Mouse (Mus musculus): ENCODE measurements around the gene Trpm1. TPM values are rescaled to one million over a fixed set of nuclear protein-coding genes. Genes with fewer than 3 reads are reported as not detected.

Trpm1 gene
- polyA plus RNA-seq (2012; ENCODE audit: low replicate concordance): not detected in 2 replicates

GRCm38 (mm10) chr7:64153535-64153934 is at the start of gene Trpm1:
Gene Trpm1 (plus strand): TSS chr7:64153835.

GRCm38 (mm10) chr7:64287414-64288091 is 133.9 kb downstream of the Trpm1 start, which contains the start of gene Mtmr10:
Gene Mtmr10 (plus strand): TSS chr7:64287653.

Other genes starting within 250 kb of the Trpm1 start
- not detected in 2 replicates for gene E030018B13Rik, start 237.0 kb upstream of the Trpm1 start, polyA plus RNA-seq (2012; ENCODE audit: low replicate concordance)
- 64.5 and 160 TPM in 2 replicates for gene Klf13, start 214.9 kb upstream of the Trpm1 start, polyA plus RNA-seq (2012; ENCODE audit: low replicate concordance)
- gene Mtmr10, start 133.8 kb downstream of the Trpm1 start, polyA plus RNA-seq (2012; ENCODE audit: low replicate concordance): 0.37 and 1.7 TPM in 2 replicates
- 0.93 and 2.3 TPM in 2 replicates for gene Fan1, start 220.3 kb downstream of the Trpm1 start, polyA plus RNA-seq (2012; ENCODE audit: low replicate concordance)
- gene Mphosph10, start 238.4 kb downstream of the Trpm1 start, polyA plus RNA-seq (2012; ENCODE audit: low replicate concordance): 1.6 and 5.6 TPM in 2 replicates
- 1.6 and 3.2 TPM in 2 replicates for gene Mcee, start 238.8 kb downstream of the Trpm1 start, polyA plus RNA-seq (2012; ENCODE audit: low replicate concordance)

Measured in leukemia stem cell, adult 10-12 weeks (primary cell).